Mouse (Mus musculus): Measurements from ENCODE around the gene Jaml.

- TF ChIP-seq MAFK (IDR thresholded peaks at IDR 0.05; ENCODE audit: insufficient read depth, low read depth, low read length) (no peak), CHD2 (IDR thresholded peaks at IDR 0.05; ENCODE audit: low read depth, low read length) (no peak), HCFC1 (IDR thresholded peaks at IDR 0.05; ENCODE audit: borderline replicate concordance, insufficient read depth, low read length) (no peak), ZNF384 (IDR thresholded peaks at IDR 0.05; ENCODE audit: low read depth, low read length) (no peak)
Observed at GRCm38 (mm10) chr9:45048511-45048910, 30.5 kb upstream of the Jaml start.
